Mouse (Mus musculus): Measurements from ENCODE around the gene Fat3.

Fat3 gene

DNA sequence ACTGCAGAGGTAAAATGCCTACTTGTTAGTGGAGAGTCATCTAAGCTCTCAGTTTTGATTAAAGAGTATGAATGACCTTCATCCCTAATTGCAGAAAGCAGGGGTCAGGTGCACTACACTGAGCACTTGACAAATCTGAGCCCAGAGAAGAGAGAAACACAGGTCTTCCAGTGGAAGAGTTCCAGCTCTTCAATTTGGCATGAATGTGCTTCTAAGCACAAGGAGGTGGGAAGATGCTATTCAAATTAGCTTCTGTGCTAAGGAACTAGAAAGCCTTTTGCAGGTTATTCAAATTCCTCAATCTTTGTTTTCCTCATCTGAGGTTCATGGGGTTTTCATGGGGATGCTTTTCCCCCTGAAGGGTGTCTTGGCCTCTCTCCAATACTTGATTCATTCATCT lies 194.9 kb downstream of the Fat3 start:
- DNase-seq = no peak

DNA sequence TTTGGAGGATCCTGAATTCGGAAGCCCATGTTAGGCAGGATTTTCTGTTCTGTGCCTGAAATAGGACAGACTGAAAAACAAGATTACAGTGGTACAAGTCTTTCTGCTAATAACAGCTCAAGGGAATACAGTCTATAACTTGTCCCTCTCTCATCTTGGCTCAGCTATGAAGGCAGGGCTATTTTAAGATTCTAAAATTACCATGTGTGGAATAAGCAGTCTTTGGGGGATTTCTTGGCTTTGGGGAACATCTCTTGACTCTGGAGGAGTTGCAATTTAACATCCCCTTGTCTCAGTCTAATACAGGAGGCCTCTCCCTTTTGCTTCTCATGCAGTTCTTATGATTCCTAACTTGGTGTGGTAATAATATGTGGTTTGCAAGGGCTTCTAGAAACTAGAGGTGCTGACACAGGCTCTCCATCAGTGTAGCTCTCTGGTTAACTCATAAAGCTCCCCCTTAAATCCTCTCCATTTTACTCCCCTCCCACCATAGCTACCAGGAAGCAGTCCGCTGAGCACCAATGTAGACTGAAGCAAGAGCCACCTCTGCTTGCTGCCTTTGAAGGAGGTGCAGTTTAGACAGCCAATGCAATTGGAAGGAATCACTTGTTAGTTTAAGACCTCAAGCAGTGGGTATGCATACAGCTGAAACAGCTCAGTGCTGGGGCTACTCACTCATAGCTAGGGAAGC lies 195.5 kb downstream of the Fat3 start:
- DNase-seq = no peak

DNA sequence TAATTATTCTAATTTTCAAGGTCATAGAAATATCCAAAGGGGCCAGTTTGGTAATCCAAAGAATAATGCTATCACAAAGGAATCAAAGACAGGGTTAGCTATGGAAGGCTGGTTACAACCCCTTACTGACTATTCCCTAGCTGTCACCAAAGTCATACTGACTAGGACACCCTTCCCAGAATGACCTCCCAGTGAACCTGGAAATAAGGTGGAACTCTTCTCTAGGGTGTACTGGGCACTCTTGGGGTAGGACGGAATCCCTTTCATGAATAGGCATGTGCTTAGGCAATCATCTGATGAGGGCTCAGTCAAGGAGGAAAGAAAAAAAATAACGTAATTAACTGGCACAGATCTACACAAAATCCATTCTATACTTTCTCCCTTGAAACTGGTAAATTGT lies 196.1 kb downstream of the Fat3 start:
- DNase-seq = no peak

DNA sequence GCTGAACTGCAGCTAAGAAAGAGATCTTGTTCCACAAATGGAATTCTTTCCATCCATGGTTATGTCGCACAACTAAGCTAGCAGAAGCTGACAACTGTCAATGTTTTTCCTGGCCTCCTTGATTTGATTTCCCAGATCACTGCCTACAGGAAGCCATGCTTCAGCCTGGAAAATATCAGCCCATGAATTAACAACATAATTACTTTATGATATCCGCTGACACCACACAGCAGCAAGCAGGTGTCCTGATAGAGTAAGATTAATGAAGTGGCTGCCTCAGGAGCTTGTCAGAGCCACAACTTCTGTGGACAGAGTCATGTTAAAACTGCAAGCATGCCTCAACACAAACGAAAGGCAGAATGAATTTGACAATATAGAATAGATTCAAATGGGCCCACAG lies 198.6 kb downstream of the Fat3 start:
- DNase-seq = no peak

DNA sequence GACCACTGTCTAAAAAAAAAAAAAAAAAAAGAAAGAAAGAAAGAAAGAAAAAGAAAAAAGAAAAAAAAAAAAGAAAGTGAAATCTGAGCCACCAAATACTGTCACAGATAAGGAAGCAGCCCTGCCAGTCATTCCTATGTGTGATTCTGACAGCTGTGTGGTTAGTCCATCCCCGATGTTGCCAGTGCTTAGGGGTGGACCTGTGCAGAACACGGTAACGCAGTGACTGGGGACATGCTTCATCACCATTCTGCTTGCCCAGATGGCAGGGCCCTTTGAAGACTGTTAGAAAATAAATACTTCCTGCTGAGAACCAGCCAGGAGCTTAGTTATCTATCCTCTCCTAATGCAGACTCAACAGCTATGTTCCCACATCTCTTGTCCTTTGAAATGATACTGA lies 203.2 kb downstream of the Fat3 start:
- DNase-seq = no peak

DNA sequence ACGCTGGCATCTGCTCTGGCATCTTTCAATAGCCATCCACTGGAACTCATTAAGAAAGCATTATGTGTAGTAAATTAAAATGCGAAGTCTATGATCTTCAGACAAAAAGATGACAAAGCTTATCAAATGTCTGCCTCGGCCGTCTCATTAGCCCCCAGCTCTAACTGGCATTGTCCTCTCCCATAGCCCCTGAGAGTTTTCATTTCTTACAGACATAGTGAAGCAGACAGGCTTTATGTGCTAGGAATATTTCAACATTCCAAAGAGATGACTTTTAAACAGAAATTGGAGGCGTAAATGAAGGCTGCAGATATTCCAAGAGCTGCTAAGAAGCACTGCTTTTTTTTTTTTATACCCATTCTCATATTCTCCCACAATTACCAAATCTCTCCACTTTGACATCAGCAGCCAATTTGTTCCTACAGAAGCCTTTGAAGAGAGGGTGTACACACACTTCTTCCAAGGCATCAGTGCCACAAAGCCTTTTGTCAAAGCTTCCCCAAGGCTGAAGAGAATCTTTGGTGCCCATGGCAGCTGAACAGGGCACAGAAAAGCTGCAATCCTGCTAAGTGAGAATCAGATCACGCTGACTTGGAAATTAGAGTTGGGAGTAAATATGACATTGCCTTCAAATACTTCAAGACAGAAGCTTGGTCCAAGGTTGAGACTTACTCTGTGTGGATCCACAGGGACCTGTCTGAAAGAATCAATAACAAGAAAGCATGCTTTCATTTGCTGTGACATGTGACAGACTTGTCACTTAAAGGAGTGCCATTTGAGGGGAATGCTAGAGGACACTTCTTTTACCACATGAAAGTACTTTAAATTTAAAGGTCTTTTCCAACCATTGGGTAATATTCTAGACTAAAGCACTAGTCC lies 206.9 kb downstream of the Fat3 start:
- DNase-seq = no peak

DNA sequence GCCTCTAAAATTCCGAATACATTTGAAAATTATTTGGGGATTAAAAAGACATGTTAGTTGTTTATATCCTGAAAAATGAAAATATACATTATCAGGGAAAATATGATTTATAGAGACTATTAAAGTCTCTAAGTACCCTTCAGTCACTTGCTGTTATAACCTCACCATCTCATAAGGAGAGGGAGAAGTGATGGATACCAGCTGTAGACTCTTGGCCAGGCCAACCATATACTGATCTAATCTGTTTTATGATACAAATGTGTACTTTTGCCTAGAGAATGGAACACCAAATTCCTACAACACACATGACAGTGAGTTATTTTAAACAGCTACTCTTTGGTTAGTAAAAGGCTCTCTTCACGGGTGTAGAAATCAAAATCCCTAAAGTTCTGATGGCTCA lies 208.6 kb downstream of the Fat3 start:
- no peak for DNase-seq

DNA sequence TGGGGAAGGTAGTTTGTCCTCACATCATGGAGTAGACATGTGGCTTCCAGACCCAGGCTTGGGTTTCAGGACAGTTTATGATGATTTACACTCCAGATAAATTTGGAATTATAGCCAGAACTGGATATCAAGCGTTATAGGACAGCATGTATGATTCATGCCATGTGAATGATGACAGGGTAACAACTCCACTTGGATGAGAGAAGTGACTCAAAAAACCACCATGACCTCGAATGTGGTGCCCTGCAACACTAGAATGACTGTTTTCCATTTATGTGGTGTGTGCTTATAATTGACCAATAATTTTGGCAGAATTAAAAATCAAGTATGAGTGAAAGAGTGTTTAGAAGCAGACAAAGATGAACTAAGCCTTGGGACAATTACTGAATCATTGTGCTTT lies 210.2 kb downstream of the Fat3 start:
- no peak for DNase-seq

DNA sequence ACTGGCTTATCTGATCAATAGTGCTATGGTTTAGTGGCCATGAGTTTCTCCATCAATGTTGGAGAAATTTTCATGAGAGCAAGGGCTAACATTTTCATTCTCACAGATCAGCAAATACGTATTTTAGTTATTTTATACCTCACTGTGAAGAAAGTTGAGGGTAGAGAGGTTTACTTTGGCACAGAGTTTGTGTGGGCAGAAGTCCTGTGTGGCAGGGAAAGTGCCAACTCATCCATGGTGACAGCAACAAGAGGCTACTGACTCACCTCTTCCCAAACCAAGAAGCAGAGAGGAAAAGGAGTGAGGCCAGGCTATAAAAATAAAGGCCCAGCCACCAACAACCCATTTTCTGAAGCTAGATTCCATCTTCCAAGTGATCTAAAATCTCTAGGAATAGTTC lies 218.1 kb downstream of the Fat3 start:
- DNase-seq = no peak

DNA sequence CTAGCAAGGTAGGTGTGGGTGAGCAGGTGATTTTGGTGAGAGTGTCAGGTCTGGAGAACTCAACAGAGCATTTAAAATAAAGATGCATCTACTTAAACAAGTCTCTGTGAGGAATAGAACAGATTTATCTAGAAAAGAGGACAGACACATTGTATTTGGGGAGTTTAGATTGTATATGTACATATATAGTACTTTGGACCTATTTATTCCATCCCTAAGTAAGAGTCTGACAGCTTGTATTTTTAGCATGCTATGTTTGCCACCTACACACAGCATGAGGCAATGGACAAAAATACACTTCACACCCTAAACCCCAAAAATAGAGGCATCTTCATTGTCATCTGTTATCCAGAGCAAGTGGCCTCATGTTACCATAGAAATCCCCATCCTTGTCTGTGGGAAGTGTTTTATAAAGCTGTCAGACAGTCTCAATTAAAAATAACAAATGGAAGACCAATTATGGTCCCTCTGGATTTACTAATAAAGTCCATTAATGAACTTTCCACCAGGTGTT lies 218.7 kb downstream of the Fat3 start:
- DNase-seq = no peak

DNA sequence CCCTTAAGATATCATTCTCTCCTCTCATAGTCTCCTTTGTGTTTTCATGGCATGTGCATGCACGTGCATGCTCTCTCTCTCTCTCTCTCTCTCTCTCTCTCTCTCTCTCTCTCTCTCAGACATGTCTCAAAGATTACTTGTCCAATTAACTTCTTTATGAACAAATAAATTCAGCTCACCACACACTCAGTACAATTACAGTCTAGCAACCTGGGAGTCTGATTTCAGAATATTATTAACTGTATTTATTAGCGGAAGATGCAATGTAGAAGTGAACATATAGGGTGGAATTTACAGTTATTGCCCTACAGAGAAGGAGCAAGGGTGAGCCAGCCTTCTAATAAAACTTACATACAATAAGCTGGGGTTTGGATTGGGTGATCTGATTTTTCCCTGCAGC lies 225.5 kb downstream of the Fat3 start:
- no peak for DNase-seq

DNA sequence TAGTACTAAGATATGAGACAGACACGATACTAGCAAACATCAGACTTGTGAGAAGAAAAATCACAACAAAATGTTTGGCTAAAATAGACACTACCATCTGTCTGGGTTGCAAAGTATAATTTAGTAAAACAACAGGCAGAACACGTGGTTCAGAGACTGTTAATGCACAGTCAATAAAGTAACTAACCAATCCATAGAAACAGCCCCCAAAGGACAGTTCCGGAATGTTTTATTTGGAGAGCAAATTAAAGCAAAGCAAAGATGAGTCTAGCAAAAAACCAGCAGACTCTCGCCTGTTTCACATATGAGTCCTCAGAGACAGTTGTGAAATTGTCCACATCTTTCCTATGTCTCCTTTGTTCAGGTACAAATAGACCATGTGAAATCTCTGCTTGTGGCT lies 227.0 kb downstream of the Fat3 start:
- DNase-seq = no peak

DNA sequence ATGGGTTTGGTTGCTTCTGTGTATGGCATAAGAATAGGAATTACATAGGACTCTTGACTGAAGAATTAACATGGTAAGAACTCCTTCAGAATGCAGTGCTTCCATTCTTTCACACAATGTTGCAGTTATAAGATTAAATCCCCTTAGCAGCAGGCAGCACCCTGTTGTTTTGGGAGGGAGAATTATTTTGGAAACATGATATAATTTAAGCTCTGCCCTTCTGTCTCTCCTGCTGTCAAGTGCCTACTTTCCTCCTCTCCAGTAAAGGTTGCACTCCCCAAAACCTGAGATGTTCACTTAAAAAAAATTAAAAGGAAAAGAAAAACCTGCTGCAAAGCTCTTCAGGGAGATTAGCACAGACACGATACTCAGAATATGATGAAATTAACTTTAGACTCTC lies 228.3 kb downstream of the Fat3 start:
- no peak for DNase-seq

DNA sequence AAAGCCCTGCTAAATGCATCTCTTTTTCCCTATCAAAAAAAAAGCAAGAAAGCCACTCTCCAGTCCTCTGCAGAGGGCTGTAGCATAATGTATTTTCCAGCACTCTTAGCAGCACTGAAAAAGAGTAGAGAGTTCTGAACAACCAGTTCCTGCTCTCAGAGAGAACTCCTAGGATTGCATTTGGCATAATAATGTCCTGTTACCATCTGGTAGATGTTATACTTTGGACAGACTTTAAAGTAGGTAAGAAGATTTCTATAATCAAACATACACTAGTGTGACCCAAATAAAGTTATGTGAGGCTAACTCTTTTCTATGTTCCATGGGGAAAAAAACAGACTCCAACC lies 230.3 kb downstream of the Fat3 start:
- DNase-seq = no peak

DNA sequence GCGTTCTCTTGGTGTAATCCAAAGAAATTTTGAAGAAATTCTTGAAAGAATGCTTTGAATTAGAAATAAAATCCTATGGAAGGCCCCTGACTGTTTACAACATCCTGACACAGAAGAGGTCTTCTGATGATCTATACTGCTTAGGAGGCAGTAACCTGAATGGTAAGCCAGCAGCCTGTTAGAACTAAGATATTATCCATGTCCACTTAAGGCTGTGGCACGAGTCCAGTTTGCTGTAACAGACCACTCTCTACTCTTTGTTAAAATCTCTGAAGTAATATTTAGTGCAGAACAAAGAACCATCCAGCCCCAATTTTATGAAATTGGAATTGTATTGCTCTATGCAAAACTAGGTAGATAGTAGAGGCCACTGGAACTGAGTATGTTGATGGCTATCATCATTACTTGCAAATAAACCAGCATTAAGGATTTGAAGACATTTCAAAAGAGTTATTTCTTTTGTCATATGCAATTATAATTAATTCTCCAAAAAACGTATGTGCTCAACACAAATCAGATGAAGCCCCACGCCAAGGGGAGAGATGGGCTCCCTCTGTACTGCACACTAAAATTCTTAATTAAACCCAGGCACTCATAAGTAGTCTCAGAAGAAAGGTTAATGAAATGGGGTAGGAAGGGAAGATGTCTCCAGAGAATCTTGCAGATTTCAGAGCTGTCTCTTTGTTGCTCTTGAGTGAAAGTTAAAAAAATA lies 230.9 kb downstream of the Fat3 start:
- no peak for DNase-seq

DNA sequence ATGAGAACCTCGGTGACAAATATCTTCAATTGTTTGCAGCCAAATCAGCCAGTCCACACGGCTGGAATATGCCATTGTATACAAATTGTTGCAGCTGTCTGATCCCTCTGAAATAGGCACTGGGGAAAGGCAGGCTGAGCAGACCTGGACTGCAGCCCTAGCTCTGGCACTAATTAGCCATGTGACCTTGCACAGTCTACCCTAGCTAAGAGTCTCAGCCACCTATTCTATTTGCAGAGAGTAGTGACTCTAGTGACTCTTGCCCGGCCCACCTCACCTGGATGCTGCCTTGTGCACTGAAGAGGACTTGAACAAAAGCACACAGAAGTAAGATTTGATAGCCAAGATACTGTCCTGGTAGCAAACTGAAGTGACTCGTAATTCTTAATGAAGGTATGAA lies 235.6 kb downstream of the Fat3 start:
- no peak for DNase-seq

DNA sequence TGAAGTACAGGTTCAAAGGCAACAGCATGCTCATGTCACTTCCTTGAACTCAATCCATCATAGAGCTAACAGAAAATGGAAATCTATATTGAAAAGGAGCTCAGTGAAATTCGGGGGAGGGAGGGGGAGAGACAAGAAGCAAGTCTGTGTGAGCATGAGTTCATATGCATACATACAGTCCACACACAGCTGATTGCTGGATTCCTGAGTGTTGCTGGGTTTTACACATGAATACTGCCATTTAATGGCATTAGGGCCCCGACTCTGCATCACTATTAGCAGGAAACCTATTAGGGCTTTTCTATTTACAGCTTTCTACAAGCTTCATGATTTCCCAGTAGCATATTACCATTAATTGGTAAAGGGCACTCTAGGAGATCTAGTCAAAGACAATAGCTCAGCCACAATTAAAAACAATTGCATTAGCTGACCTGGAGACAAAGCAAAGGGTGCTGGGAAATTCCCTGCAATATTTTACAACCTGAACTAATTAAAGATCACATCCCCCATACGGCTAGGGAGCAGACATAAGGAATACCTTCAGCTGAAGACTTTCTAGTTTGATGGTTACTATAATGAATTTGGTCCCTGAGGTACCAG lies 243.7 kb downstream of the Fat3 start:
- DNase-seq = no peak

DNA sequence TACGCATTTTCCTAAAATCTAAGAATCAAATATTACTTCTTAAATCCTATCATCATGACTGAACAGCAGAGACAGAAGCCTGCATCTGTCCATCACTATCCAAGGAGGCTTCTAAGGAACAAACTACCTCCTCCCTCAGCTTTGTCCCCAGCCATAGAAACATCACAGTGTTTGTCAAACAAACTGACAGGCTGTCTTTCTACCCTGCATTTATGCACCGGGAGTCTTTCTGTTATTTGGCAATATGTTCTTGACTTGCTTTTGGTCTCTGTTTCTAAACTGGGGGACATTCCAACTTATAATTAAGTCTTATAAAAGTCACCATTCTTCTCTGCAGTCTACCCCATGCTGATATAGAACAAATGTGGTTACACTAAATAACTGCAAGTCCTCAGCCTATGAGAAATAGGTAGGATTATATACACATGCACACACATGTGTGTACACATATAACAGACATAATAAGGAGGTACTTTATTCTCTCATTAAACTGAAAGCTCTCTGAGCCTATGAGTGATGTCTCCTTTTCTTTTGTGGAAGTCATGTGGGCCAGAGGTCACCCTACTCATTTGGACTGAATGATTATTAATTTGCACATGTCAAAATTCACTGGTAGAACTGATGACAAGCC lies 244.4 kb downstream of the Fat3 start:
- DNase-seq = no peak

DNA sequence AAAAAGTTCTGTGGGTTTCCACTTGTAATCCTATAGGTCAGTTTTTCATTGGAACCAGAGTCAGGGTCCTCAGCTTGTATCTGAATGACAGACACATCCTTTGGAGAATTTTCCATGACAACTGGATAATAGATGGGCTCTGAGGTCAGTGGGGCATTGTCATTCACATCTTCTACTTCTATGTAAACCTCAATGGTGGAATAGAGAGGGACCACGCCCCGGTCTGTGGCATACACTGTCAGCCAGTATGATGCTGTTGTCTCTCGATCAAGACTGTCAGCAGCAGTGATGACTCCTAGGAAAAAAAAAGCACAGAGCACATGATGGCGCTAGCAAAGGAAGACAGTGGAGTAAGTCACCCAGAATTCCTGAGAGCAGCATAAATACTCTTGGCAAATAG lies 254.3 kb downstream of the Fat3 start:
- DNase-seq = no peak

DNA sequence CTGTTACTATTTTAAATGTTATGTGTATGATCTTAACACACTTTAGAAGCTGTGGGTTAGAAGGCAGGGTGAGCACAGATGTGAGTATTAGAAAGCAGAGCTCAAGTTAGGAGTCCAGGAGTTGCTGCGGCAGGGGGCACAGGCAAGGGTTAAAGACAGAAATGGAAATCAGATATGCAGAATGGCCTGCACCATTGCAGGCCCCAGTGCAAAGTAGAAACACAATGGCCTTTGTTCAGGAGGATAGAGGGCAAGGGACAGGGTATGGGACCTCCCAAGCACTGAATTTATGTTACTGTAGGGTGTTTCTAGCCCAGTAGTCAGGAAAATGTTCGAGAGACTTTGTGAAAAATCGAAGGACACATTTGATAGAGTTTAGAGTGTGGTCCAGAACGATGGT lies 269.5 kb downstream of the Fat3 start:
- no peak for DNase-seq

DNA sequence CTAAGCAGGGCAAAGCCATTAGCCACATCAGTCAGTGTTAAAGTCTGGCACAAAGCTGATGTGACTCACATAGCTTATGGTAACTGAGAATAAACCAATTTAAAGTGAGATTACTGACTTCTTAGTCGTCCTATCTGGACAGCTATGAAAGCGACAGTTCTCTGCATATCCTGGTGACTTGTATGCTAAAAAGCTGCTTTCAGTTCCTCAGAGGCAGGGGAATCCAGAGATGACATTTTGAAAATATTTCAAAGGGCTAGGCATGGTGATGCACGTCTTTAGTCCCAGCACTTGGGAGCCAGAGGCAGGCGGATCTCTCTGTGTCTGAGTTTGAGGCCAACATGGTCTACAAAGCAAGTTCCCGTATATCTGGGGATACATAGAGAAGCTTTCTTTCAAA lies 272.2 kb downstream of the Fat3 start:
- no peak for DNase-seq

DNA sequence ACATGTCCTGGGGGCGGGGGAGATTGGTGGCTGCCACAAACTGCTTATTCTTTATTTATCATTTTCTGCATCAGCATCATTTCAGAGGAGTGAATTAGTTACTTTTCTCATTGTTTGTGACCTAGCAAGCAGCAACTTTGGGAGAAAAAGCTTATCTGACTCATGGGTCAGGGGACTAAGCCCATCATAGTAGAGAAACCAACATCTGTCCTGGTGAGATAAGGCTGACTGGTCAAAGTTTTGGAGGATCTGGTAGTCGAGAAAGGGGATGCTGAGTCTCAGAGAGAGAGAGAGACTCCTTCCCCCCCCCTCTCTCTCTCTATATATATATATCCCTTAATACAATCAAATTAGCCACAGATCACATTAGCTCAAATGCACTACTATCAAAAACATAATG lies 273.7 kb downstream of the Fat3 start:
- no peak for DNase-seq

DNA sequence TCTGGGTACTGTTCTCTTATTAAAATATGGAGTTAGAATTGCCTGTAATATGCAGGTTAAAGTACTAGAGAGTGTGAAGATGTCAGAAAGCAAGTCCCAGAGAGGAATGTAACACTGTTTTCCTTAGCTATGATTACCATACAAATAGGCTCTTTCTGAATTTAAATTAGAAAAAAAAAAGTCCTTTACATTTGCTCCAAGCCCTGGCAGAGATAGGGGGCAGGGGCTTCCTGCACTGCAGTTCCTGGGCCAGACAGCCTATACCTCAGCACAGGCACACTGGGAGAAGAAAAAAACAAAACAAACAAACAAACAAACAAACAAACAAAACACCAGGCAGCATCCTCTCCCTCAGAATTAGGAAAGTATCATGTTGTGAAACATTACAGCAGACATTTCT lies 274.5 kb downstream of the Fat3 start:
- DNase-seq = no peak

Data from right cerebral cortex, postnatal 4 days (tissue).